Mouse (Mus musculus): ENCODE results near the gene Col6a4. TPM values are rescaled to one million over a fixed set of nuclear protein-coding genes. Genes with fewer than 3 reads are reported as not detected.

Col6a4 gene
- polyA plus RNA-seq, 1 experiment from 2014 or later, result 0.49 TPM

DNA sequence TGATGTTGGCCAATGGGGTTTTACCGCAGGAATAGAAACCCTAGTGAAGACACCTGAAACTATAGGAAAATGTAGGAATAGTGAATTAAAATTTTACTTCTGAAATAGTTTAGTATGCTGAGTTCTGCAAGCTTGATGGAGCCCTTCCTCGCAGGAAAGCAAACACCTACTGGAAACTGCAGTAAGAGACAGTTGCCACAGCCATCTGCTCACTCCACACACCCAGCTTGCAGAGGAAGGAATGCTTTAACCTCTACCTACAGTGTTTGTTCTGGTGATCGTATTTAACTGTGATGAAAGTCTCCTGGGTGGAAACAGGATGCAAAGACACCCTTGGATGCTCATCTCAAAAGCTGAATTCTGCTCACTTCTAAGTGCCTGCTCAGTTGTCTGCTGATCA lies 149.0 kb downstream of the Col6a4 start:
- Histone ChIP-seq H3K4me2 (no peak overlapping the region), H3K9ac (no peak overlapping the region), H3K9me3 (replicated peaks) (no peaks in the 10 kb centered on the region), H3K36me3 (ENCODE audit: poor library complexity, severe bottlenecking) (no peaks in the 10 kb centered on the region), H3K4me3 (no peak overlapping the region), H3K27me3 (no peaks in the 10 kb centered on the region), H3K27ac (no peak overlapping the region), H3K4me1 (peaks cover 9% of the 10 kb centered on the region; the same call in 1 of the 2 replicates)
- no peak for ATAC-seq
- WGBS, result 78% methylated on average over 3 of the region's 3 CpGs

Other genes with a start within 250 kb of the Col6a4 start
- gene Col6a5, start 136.1 kb downstream of the Col6a4 start, polyA plus RNA-seq (2015; fragmentation: Nextera tagmentation; extraction: Ambion mirVana), result 0.06 and 0.08 TPM in 2 replicates
- gene Glyctk, start 61.4 kb upstream of the Col6a4 start, polyA plus RNA-seq (2015; fragmentation: Nextera tagmentation; extraction: Ambion mirVana), result 6.4 and 7.9 TPM in 2 replicates
- 33.8 and 40.1 TPM in 2 replicates for gene Wdr82, start 74.1 kb upstream of the Col6a4 start, polyA plus RNA-seq (2015; fragmentation: Nextera tagmentation; extraction: Ambion mirVana)
- gene Ppm1m, start 103.0 kb upstream of the Col6a4 start, polyA plus RNA-seq (2015; fragmentation: Nextera tagmentation; extraction: Ambion mirVana), result 19.5 and 20.1 TPM in 2 replicates
- gene Twf2, start 106.3 kb upstream of the Col6a4 start, polyA plus RNA-seq (2015; fragmentation: Nextera tagmentation; extraction: Ambion mirVana), result 48.0 and 51.7 TPM in 2 replicates
- gene Tlr9, start 125.8 kb upstream of the Col6a4 start, polyA plus RNA-seq (2015; fragmentation: Nextera tagmentation; extraction: Ambion mirVana), result not detected in 2 replicates
- gene Alas1, start 151.9 kb upstream of the Col6a4 start, polyA plus RNA-seq (2015; fragmentation: Nextera tagmentation; extraction: Ambion mirVana), result 86.8 and 87.7 TPM in 2 replicates
- gene Poc1a, start 184.3 kb upstream of the Col6a4 start, polyA plus RNA-seq (2015; fragmentation: Nextera tagmentation; extraction: Ambion mirVana), result 17.7 and 21.6 TPM in 2 replicates